Mouse (Mus musculus): ENCODE results near the gene Il1r2.

Il1r2 gene

DNA sequence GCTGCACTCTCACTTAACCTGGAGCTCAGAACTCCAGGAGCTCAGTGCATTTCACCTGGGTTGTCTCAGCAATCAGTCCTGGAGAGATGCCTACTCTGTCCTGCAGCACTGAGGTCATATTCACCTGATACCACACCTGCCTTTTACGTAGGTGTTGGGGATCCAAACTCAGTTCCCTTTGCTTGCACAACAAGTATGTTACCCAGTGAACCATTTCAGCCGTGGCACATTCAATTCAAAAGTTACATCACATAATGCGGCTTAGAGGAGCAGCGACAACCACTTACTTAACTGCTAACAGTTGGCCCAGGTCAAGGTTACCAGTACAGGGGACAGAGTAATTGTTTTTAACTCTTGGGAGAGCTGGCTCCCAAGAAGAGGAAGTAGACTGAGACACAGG, 58.8 kb downstream of the Il1r2 start:
- no peak for DNase-seq (ENCODE audit: low spot score)

DNA sequence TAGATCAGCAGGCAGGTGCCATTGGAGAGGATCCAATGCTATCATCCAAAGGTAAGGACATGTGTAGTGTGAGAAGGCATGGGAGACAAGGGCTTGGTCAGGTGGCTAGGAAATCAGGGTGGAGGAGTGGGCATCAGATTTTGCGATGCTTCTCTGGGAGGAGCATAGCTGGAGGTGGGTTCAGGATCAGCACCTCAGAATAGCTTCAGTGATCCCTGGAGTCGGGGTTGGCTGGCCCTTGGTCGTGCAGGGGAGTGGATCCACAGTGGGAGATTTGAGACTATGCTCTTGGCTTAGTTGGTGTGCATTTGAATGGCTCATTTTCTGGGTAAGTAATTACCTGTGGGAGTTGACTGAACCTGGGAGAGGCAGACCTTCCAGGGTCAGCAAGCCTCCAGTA, 59.7 kb downstream of the Il1r2 start:
- no peak for DNase-seq (ENCODE audit: low spot score)

DNA sequence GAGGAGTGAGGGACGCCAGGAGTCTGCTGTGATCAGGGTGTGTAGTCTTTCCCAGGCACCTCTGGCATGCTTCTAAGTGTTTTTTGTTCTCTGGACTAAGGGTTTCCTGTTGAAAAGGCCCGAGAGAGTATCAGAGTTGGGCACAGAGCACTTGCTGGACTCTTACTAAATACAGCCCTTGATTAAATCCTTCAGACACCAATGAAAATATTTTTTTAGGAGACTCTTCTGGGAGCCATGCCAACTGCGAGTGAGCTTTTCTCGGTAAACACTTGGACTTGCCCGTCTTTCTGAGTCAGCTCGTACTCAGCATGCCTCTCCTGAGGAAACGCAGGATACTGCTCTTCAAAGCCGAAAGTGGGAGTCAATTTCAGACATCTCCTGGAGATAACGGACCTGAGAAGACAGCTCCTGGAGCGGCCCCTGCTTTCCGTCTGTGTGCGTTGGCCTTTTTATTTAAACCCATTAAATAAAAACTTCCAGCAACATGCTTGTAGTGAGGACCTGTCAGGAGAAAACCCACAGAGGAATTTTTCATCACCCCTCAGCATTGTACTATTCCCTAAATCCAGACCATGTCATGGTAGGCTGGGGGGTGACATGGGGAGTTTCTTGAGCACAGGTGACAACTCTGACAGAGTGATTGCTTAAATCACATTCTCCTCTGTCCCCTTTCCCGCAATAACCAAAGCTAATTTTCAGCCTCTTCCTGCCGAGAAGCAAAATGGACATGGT, 66.1 kb downstream of the Il1r2 start:
- no peak for DNase-seq (ENCODE audit: low spot score)

DNA sequence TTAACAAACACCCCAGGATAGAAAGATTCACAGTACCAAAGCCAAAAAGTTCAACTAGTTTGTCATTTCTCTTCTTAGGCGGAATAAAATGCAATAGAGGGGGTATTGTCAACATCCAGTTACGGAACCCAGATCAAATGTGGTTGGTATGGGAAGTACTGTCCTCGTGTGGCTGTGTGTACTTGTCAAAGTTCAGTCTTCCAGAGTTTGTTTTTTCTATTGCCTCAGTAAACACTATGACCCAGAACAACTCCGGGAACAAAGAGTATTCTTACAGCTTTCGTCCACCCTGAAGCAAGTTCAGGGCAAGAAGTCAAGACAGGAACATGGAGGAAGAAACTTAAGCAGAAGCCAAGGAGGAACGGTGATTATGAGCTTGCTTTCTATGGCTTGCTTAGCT, 82.2 kb downstream of the Il1r2 start:
- DNase-seq (ENCODE audit: low spot score), result no peak

DNA sequence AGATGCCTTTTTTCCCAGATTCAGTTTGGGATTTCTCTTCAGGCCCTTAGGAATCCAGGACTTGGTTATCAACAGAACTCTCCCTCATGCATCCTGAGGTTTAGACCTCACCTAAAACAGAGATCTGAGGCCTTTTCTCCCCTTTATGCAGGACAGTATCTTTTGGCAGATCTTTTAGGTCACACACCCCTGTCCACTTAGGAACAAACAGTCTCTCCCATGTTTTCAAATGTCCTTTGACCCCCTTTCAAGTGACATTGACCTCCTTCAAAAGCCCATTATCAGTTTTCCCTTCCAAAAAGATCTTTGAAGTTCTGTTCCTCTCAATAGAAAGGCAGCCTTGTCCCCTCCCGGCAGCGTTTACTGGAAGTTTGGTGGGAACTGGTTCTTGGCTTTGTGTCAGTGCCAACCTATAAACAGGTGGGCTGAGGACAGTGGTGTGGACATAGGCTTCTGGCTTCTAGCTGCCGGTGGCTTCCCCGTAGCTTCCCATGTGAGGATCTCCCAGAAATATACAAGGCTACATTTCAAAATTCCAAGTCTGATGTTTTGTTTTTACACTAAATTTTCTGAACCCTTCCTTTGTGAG, 89.5 kb downstream of the Il1r2 start:
- DNase-seq (ENCODE audit: low spot score), result no peak

DNA sequence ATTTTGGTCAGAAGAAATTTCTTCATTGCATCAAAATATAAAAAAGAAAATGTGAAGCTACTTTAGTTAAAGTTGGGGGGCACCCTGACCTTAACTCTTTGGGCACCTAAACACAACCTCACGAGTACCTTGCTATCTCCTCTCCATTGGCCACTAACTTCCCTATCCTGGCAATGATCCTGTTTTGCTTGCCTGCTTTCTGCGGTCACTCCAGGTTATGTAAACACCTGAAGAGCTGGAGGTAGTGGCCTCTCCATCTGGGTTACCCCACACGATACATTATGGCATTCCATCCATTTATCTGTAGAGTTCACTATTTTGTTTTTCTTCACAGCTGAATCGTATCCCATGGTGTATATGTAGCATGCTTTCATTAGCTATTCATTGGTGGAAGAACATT, 90.5 kb downstream of the Il1r2 start:
- no peak for DNase-seq (ENCODE audit: low spot score)

DNA sequence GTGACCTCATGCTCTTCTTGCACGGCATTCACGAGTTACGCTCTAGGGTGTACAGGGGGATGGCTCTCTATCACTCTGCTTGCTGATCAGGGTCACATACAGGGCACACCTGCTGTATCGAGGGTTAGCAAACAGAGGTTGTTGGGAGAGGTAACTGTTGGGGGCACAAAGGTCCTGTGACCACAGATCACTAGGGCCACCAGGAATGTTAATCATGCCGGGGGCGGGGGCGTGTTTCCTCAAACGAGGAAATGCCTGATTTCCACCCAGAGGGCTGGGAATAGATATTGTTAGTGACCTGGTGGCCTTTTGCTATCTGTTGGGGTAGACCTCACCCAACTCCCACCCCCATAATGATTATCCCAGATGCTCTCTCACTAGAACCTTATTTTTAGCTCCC, 93.7 kb downstream of the Il1r2 start:
- DNase-seq (ENCODE audit: low spot score), result no peak

DNA sequence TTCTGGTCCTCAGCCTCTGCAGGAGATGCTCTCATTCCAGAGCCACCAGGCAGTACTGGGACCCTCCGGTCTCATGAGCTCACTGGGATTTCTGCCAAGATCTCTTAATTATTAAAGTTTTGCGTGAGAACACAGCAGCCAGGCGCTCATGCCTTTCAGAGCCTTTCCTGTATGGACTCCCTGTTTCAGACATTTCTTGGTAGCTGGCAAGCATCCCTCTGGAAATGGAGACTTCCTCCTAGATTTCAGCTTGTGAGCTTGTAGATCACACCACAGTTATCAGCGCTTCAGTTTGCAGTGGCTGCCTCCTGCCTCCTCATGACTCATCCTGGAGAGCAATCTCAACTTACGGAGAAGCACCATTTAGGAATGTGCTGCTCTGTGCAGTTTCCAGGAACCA, 98.0 kb downstream of the Il1r2 start:
- DNase-seq (ENCODE audit: low spot score), result no peak

DNA sequence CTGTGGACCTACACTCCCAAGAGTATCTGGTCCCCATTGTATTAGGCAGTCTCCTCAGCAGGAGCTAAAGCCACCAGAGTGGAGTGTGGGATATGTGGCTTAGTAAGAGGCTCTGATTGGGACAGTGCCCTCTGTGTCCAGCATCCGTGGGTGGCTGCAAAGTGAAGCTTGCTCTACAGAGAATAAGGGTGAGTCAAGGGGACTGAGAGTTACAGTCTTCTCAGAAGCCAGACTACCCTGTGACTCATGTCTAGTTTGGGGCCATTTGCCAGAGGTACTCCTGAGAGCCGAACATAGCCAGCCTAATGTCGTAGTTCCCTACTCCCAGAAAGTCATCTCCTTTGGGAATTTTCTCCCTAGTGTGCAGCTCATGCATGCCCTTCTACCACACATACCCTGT, 100.3 kb downstream of the Il1r2 start:
- no peak for DNase-seq (ENCODE audit: low spot score)
